Mouse (Mus musculus) adrenal gland, postnatal 25 days (tissue): Measurements from ENCODE around the gene Fam213a. TPM values are rescaled to one million over a fixed set of nuclear protein-coding genes. Genes with fewer than 3 reads are reported as not detected.
A peak's percentile ranks its signal among the peaks of the same experiment; 100 is the strongest.

Experiments
- DNase-seq: peaks from one replicate; pipeline ENCODE4 v3.0.0; 2021; ENCODE audit warnings: mixed read lengths
- total RNA-seq: library from RNA; stranded (reverse); gene quantifications from 2 replicates; pipeline ENCODE4 v1.2.3, GENCODE M21; 2021

Gene Fam213a
- total RNA-seq, 1 experiment from 2014 or later = 58.3 TPM

DNA sequence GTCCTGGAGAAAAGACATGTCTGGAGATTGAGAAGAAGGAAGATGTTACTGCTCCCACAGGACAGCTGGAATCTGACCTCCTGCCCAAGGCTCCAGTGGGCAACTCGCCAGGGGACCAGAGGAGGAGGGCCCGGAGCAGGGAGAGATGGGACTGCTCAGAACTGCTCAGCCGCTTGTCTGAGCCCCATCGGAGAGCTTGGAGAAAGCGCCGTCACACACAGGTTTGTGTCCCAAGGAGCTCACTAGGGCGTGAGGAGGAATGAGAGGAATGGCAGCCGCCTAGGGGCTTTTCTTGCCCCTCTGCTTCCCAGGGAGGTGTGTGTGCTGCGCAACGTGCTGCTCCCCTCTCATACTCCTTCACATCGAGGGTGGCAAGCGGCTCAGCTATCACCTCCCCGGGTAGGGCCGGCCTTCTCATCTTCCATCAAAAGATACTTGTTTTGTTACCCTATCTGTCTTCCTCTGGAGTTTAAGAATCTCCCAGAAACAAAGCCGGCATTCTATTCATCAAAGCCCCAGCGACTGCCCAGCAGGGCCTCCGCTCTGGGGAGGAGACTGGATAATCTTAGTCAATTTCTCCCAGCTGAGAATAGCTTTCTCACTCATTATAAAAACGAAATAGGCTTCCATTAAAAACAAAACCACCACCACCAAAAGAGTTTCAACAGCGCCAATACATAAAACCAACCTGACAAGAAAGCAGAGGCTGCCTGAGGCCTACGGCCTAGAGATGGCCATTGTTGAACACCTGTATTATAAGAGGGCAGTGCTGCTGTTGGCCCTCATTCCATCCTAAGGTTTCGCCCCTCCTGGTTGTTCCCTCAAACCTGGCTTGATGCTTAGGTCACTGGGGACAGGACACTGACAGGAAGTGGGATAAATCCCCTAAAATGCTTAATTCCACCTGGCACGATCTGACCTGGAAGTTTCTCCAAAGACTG lies 9.1 kb downstream of the Fam213a start:
- DNase-seq = peak; percentile 76

- no peak for DNase-seq
Observed at GRCm38 (mm10) chr14:41001576-41001975, 12.0 kb downstream of the Fam213a start.

DNA sequence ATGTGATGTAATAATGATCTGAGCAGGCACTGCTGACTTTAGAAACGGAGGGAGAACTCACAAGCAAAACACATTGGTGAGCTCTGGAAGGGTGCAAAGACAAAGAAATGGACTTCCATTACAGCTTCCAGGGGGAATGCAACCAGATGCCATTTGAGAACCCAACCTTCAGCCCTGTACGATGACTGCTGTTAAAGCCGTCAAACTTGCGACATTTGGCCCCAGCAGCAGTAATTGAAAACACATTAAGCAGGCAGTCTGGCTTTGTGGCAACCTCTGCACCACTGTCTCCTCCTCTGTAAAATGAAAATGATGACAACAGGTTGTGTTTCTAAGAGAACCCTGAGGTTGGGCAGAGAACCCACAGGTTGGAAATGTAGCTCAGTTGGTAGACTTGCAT lies 12.8 kb downstream of the Fam213a start:
- no peak for DNase-seq

GRCm38 (mm10) chr14:40999904-41000645 lies 13.5 kb downstream of the Fam213a start:
- no peak for DNase-seq

- DNase-seq = no peak
Observed at GRCm38 (mm10) chr14:40996171-40996570, 17.4 kb downstream of the Fam213a start.

- no peak for DNase-seq
Observed at GRCm38 (mm10) chr14:40992464-40992863, 21.1 kb downstream of the Fam213a start.

DNA sequence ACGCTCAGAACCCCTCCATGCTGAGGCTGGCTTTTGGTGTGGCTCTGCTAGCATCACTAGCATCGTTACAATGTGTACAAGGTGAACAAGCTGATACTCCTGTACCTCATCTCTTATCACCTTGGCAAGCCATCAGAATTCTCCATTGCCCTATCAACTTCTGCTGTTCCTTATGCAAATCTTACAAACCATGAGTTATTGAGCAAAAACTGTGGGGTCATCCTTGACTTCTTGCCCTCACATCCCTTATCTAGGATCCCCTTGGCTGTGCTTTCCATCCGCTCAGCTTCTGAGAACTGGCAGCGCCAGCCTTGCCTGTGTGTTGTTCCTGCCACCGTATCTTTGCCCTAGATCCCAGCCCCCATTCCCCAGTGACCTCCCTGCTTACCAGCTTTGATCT lies 24.8 kb downstream of the Fam213a start:
- DNase-seq = no peak

DNA sequence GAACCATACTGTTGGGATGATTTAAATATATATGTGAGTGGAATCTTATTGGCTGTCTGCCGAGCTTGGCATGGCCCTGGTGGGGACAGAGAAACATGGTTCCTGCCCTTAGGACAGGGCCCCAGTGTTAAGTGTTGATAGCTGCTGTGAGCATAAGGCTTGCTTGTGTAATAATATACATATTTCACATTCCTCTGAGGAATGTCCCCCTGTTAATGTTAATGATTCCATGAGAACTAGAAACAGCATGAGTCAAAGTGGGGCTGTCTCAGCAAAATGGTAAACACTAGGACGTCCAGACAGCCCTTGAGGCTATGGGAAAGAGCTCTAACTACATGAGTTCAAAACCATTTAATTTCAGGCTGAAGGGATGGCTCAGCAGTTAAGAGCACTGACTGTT lies 26.4 kb downstream of the Fam213a start:
- no peak for DNase-seq

- no peak for DNase-seq
Observed at GRCm38 (mm10) chr14:40985635-40986034, 28.0 kb downstream of the Fam213a start.

- DNase-seq = no peak
Observed at GRCm38 (mm10) chr14:40979723-40980122, 33.9 kb downstream of the Fam213a start.

GRCm38 (mm10) chr14:40979002-40979401 lies 34.6 kb downstream of the Fam213a start:
- peak; percentile 43 for DNase-seq

DNA sequence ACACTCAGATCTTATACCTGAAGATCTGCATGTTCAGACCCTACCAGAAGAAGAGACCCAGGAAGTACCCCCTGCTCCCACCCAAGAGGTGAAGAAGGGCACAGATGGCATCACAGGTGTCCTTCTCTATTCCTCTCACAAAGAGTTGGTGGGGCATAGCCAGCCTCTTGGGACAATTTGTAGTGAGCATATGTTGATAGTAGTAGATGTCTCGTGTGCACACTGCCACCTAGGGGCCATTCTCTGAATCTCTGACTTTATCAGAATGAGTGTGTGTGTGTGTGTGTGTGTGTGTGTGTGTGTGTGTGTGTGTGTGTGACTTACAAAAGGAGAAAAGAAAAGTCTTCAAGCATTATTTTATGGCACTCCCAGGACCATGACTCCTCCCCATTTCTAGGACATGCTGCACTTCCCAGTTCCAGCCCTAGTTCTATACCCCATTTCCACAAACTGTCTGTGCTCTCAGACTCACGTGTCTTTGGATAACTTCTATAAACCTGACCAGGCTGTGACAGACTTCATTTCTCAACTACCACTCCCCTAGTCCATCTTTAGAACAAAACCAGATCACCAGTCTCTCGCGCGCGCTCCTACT lies 38.4 kb downstream of the Fam213a start:
- DNase-seq = peak; percentile 57

DNA sequence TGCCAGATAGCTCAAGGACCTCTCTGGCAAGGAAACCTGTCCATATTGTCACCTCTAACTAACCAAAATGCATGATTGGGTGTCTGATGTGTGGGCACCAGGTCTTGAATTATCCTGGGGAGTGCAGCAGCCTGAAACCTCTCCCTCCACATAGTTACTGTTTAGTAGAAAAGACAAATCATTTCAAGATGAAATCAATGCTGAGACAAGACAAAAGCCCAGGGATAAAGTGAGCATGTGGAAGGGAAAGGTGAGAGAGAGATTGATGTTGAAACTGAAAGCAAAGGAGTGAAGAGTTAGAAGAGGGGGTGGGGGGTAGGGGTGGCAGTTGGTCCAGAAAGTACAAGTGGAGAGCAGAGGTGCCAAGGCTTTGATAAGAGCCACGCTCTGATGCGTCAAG lies 45.5 kb downstream of the Fam213a start:
- no peak for DNase-seq

GRCm38 (mm10) chr14:40967598-40967900 lies 46.0 kb downstream of the Fam213a start:
- no peak for DNase-seq

GRCm38 (mm10) chr14:40966862-40967597 lies 46.6 kb downstream of the Fam213a start:
- DNase-seq = peak; percentile 99

- no peak for DNase-seq
Observed at GRCm38 (mm10) chr14:40966392-40966861, 47.2 kb downstream of the Fam213a start, which contains the start of gene Tspan14. TSS of gene Tspan14 (minus strand) at chr14:40966807.

DNA sequence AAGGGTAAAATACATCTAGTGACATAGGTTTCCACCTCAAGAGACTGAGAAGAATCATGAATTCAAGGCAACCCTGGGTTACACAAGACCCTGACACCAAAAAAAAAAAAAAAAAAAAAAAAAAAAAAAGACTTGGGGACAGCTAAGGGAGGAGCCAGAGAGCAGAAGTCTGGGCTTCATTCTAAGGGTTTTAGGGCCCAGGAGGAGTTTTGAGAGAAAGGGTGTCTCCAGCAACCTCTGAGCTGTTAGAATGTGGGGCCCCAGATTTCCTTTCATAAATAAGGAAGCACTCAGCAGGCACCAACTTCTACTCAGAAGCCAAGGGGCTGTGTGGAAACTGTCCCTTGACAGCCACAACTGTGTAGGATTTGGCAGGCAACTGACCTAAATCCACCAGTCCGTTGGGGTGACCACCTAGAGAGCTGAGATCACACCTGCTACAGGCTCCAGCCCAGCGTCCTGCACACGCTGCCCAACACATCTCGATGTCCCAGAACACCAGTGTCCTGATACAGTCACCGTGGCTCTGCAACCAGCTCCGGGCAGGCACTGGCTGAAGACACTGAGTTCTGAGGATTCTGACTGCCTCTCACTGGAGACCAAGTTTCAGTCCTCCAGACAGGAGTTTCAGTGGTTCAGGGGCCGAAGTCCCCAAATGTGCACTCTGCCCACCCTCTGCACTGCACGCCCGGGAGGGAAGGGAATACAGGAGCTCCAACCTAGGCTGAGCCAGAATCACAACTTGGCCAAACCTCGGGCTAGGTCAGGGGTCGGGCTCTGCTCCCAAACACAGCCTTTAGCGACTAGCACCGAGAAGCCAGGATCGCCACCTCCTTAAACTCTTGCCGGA lies 47.9 kb downstream of the Fam213a start:
- DNase-seq = peak; percentile 20

DNA sequence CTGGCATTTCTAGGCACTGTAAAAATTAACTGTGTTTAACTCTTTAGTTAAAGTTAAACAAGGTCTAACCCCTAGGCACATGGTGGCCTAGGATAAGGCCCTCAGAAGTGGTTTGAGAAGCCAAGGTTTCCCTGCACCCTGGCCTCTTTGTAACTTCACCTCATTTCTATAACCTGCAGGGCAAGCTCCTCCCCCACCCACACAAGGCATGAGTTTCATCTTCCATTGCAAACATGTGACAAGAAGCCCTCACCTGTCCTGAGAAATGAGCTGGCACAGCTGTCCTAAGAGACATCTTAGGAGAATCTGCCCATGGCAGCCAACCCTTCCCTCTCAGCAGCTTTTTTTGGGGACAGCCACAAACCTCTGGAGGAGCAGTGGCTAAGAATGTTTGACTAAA lies 48.7 kb downstream of the Fam213a start:
- DNase-seq = no peak

DNA sequence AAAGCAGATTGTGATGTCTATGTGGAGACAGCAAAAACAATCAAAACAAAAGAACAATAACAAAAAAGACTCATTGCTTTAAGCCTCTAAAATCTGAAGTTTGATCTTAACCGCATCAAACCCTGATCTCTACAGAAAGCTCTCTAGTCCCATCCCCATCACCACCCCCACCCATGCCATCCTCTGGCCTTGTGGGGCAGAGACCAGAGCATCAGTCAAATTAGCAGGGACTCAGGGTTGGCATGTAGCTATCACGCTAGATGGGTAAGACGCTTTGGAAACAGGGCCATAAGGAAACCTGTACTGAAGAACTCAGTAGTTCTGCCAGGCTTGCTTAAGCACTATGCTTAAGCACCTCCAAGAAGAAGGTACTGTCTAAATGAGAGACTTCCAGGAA lies 49.4 kb downstream of the Fam213a start:
- DNase-seq = no peak

GRCm38 (mm10) chr14:40963501-40964213 lies 49.9 kb downstream of the Fam213a start:
- DNase-seq = no peak
